Mouse (Mus musculus): ENCODE measurements around the gene Plxna2. TPM values are rescaled to one million over a fixed set of nuclear protein-coding genes. Genes with fewer than 3 reads are reported as not detected.

Gene Plxna2
- polyA plus RNA-seq, 1 experiment from 2014 or later: 19.3 TPM

DNA sequence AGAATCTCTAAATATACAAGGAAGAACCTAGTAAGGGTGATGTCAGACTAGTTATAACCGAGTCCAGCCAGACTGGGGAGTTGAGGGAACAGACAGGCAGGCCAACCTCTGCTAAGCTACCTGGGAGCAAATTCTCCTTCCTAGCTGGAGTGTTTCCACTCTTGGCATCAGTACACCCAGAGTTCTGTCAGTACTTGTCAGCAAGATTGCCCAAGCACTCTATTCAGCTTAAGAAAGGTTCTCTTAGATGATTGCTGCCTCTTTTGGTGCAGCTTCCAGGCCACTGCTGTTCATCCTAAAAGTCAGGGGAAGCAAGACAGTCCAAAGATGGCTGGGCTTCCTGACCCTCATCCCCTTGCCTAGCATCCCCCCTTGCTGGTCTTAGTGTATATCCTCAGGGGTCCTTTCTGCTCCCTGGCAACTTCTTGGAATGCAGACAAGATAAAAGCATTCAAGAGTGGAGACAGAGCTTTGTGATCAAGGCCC lies 24.3 kb downstream of the Plxna2 start:
- no peak for ATAC-seq (ENCODE audit: low FRiP score, low read depth)
- Histone ChIP-seq H3K9me3 (no peaks in the 10 kb centered on the region), H3K4me1 (peaks cover 8% of the 10 kb centered on the region; the same call in 1 of the 2 replicates), H3K9ac (replicated peaks) (no peak overlapping the region), H3K4me3 (no peak overlapping the region), H3K27ac (replicated peaks) (no peak overlapping the region), H3K4me2 (replicated peaks) (no peak overlapping the region), H3K36me3 (peaks cover 16% of the 10 kb centered on the region), H3K27me3 (no peaks in the 10 kb centered on the region)
- WGBS: 68% methylated on average over 1 of the region's 1 CpGs

DNA sequence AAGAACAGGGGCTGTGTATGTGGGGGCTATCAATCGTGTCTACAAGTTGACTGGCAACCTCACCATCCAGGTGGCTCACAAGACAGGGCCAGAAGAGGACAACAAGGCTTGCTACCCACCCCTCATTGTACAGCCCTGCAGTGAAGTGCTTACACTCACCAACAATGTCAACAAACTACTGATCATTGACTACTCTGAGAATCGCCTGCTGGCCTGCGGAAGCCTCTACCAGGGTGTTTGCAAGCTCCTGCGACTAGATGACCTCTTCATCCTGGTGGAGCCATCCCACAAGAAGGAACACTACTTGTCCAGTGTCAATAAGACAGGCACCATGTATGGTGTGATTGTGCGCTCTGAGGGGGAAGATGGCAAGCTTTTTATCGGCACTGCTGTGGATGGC lies 25.9 kb downstream of the Plxna2 start:
- Histone ChIP-seq H3K9me3 (no peaks in the 10 kb centered on the region), H3K27ac (replicated peaks) (no peak overlapping the region), H3K27me3 (no peaks in the 10 kb centered on the region), H3K4me1 (peaks cover 3% of the 10 kb centered on the region; the same call in 1 of the 2 replicates), H3K4me2 (replicated peaks) (no peak overlapping the region), H3K4me3 (no peak overlapping the region), H3K9ac (replicated peaks) (no peak overlapping the region), H3K36me3 (peaks cover 16% of the 10 kb centered on the region)
- WGBS: 91% methylated on average over 6 of the region's 6 CpGs
- no peak for ATAC-seq (ENCODE audit: low FRiP score, low read depth)

- peaks cover 3% of the 10 kb centered on the region; the same call in 1 of the 2 replicates for H3K4me1 ChIP-seq
- no peak overlapping the region for H3K9ac ChIP-seq (replicated peaks)
- H3K36me3 ChIP-seq: peaks cover 26% of the 10 kb centered on the region
- no peak for ATAC-seq (ENCODE audit: low FRiP score, low read depth)
- no peak overlapping the region for H3K4me2 ChIP-seq (replicated peaks)
- WGBS: 92% methylated on average over 1 of the region's 1 CpGs
- no peak overlapping the region for H3K27ac ChIP-seq (replicated peaks)
- no peak overlapping the region for H3K4me3 ChIP-seq
- 0 out of 2 replicates have a peak, but pooled peaks cover 4% of the 10 kb centered on the region for H3K27me3 ChIP-seq
- no peaks in the 10 kb centered on the region for H3K9me3 ChIP-seq
Observed at GRCm38 (mm10) chr1:194645898-194646297, 27.9 kb downstream of the Plxna2 start.

GRCm38 (mm10) chr1:194650076-194650475 lies 32.1 kb downstream of the Plxna2 start:
- peaks cover 31% of the 10 kb centered on the region for H3K36me3 ChIP-seq
- peaks cover 3% of the 10 kb centered on the region; the same call in 1 of the 2 replicates for H3K4me1 ChIP-seq
- no peak overlapping the region for H3K9ac ChIP-seq (replicated peaks)
- H3K27me3 ChIP-seq: 0 out of 2 replicates have a peak, but pooled peaks cover 4% of the 10 kb centered on the region
- no peak for ATAC-seq (ENCODE audit: low FRiP score, low read depth)
- no peak overlapping the region for H3K27ac ChIP-seq (replicated peaks)
- WGBS: 44% methylated on average over 1 of the region's 1 CpGs
- H3K9me3 ChIP-seq: no peaks in the 10 kb centered on the region
- H3K4me3 ChIP-seq: no peak overlapping the region
- no peak overlapping the region for H3K4me2 ChIP-seq (replicated peaks)

GRCm38 (mm10) chr1:194650566-194650965 lies 32.5 kb downstream of the Plxna2 start:
- 87% methylated on average over 2 of the region's 2 CpGs for WGBS
- H3K36me3 ChIP-seq: peaks cover 29% of the 10 kb centered on the region

DNA sequence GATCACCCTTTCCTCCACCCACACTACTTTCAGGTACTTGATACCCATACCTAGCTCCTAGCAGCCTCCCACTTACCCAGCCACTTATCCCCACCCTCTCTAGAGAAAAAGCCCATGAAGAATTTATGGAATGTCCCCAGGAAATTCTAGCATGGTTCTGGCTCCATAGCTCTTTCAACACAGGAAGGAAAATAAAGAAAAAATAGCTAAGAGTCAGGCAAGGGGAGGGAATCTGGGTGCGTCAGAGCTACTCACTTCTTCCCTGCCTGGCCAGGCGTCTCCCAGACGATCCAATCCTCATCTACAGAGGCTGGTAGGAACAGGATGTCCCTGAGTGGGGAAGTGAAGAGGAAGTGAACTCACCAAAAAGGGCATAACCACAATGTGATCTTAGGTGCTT lies 34.0 kb downstream of the Plxna2 start:
- H3K27ac ChIP-seq (replicated peaks): no peak overlapping the region
- no peaks in the 10 kb centered on the region for H3K9me3 ChIP-seq
- no peak for ATAC-seq (ENCODE audit: low FRiP score, low read depth)
- no peak overlapping the region for H3K4me2 ChIP-seq (replicated peaks)
- H3K9ac ChIP-seq (replicated peaks): no peak overlapping the region
- H3K36me3 ChIP-seq: peaks cover 32% of the 10 kb centered on the region
- 0 out of 2 replicates have a peak, but pooled peaks cover 4% of the 10 kb centered on the region for H3K27me3 ChIP-seq
- no peak overlapping the region for H3K4me3 ChIP-seq
- peaks cover 3% of the 10 kb centered on the region; the same call in 1 of the 2 replicates for H3K4me1 ChIP-seq
- WGBS: 87% methylated on average over 3 of the region's 3 CpGs

More at GRCm38 (mm10) chr1:194650566-194650965, 32.5 kb downstream of the Plxna2 start:
- 0 out of 2 replicates have a peak, but pooled peaks cover 4% of the 10 kb centered on the region for H3K27me3 ChIP-seq
- no peak overlapping the region for H3K4me3 ChIP-seq
- no peak overlapping the region for H3K9ac ChIP-seq (replicated peaks)
- H3K4me2 ChIP-seq (replicated peaks): no peak overlapping the region
- no peaks in the 10 kb centered on the region for H3K9me3 ChIP-seq
- H3K4me1 ChIP-seq: peaks cover 3% of the 10 kb centered on the region; the same call in 1 of the 2 replicates
- no peak overlapping the region for H3K27ac ChIP-seq (replicated peaks)
- ATAC-seq (ENCODE audit: low FRiP score, low read depth): no peak

GRCm38 (mm10) chr1:194658459-194659160 lies 40.6 kb downstream of the Plxna2 start:
- Histone ChIP-seq H3K9me3 (no peaks in the 10 kb centered on the region), H3K9ac (replicated peaks) (no peak overlapping the region), H3K4me2 (replicated peaks) (no peak overlapping the region), H3K27ac (replicated peaks) (no peak overlapping the region), H3K36me3 (peaks cover 8% of the 10 kb centered on the region; the same call in 1 of the 2 replicates), H3K4me1 (peaks cover 16% of the 10 kb centered on the region), H3K4me3 (no peak overlapping the region), H3K27me3 (peaks cover 38% of the 10 kb centered on the region)
- WGBS: 84% methylated on average over 1 of the region's 1 CpGs
- ATAC-seq (ENCODE audit: low FRiP score, low read depth): no peak

- Histone ChIP-seq H3K4me1 (peaks cover 17% of the 10 kb centered on the region), H3K9ac (replicated peaks) (no peak overlapping the region), H3K27me3 (peaks cover 52% of the 10 kb centered on the region), H3K27ac (replicated peaks) (no peak overlapping the region), H3K9me3 (no peaks in the 10 kb centered on the region), H3K4me3 (no peak overlapping the region), H3K36me3 (peaks cover 8% of the 10 kb centered on the region; the same call in 1 of the 2 replicates), H3K4me2 (replicated peaks) (no peak overlapping the region)
- 90% methylated on average over 3 of the region's 3 CpGs for WGBS
- ATAC-seq (ENCODE audit: low FRiP score, low read depth): no peak
Observed at GRCm38 (mm10) chr1:194660426-194661119, 42.6 kb downstream of the Plxna2 start.

- Histone ChIP-seq H3K9ac (replicated peaks) (no peak overlapping the region), H3K4me1 (peaks cover 17% of the 10 kb centered on the region), H3K4me2 (replicated peaks) (no peak overlapping the region), H3K9me3 (no peaks in the 10 kb centered on the region), H3K27me3 (peaks cover 61% of the 10 kb centered on the region), H3K4me3 (no peak overlapping the region), H3K36me3 (no peaks in the 10 kb centered on the region), H3K27ac (replicated peaks) (0 out of 2 replicates have a peak overlapping the region, but pooled peaks have one; percentile 5)
- peak; percentile 90 for ATAC-seq (ENCODE audit: low FRiP score, low read depth)
Observed at GRCm38 (mm10) chr1:194663021-194663420, 45.0 kb downstream of the Plxna2 start.

- no peak overlapping the region for H3K27ac ChIP-seq (replicated peaks)
- H3K4me1 ChIP-seq: peaks cover 14% of the 10 kb centered on the region
- no peaks in the 10 kb centered on the region for H3K36me3 ChIP-seq
- H3K4me2 ChIP-seq (replicated peaks): no peak overlapping the region
- no peak overlapping the region for H3K4me3 ChIP-seq
- H3K9me3 ChIP-seq: no peaks in the 10 kb centered on the region
- no peak overlapping the region for H3K9ac ChIP-seq (replicated peaks)
- 95% methylated on average over 3 of the region's 3 CpGs for WGBS
- no peak for ATAC-seq (ENCODE audit: low FRiP score, low read depth)
- H3K27me3 ChIP-seq: peaks cover 39% of the 10 kb centered on the region
Observed at GRCm38 (mm10) chr1:194665715-194666114, 47.7 kb downstream of the Plxna2 start.

- H3K4me2 ChIP-seq (replicated peaks): no peak overlapping the region
- ATAC-seq (ENCODE audit: low FRiP score, low read depth): no peak
- H3K27me3 ChIP-seq: no peaks in the 10 kb centered on the region
- H3K27ac ChIP-seq (replicated peaks): no peak overlapping the region
- 86% methylated on average over 4 of the region's 4 CpGs for WGBS
- no peaks in the 10 kb centered on the region for H3K9me3 ChIP-seq
- H3K4me3 ChIP-seq: no peak overlapping the region
- H3K9ac ChIP-seq (replicated peaks): no peak overlapping the region
- peaks cover 3% of the 10 kb centered on the region; the same call in 1 of the 2 replicates for H3K4me1 ChIP-seq
- H3K36me3 ChIP-seq: no peaks in the 10 kb centered on the region; the same call in 1 of the 2 replicates
Observed at GRCm38 (mm10) chr1:194671783-194672524, 53.9 kb downstream of the Plxna2 start.
